Mouse (Mus musculus) cerebellum, postnatal 14 days (tissue): ENCODE measurements at regions not wholly inside any gene's neighbourhood (a gene's known extent, or its start where the extent isn't known, plus 50 kb on each side); places are given as distances from the start of the nearest gene placed in this dataset.

Experiments used
- DNase-seq, 2 experiments: peaks; one replicate each; pipeline ENCODE4 v3.0.0; 2021; ENCODE audit warnings: mixed read lengths in 2 of 2

DNA sequence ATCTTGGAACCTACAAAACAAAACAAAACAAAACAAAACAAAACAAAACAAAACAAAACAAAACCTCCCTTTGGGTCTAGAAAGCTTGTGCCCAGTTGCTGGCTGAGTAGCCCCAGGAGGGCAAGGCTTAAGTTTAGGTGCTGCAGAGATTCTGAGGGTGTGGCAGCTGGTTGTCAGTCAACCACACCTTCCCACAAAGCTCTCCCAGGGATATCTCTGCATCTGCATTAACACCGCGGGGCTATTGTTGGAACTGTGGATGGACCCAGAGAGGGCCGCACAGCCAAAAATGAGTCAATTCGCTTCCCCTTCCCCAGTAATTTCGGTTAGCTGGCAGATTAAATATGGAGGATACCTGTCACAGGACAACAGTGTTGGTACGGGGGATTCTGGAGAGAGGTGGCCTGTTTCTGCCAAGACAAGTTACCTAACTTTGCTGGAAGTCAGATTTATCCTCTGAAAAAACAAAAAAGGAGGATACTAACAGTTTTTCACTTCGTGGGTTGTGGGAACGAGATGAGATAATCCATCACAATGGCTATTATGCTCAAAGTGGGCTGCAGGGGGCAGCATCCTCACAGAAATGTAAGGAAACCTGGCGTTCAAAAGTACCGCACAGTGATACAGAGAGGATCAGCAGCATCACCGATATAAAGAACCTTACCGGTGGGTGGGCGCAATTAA, 96.7 kb downstream of the 1500009L16Rik start:
- peak; percentile 91 to 92 for DNase-seq

DNA sequence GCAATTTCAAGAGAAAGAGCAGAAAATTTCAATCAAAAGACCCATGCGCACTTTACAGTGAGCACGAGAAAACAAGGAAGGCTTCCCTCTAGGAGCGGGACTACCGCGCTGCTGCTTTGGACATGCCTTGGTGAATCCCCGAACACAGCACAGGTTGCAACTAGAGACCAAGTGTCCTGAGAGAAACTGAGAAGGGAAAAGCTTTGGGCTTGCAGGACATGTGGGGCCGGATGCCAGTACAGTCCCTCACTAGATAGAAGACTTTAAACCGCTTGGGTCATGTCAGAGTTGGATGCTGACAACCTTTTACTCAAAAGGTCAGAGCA, 97.2 kb downstream of the 1500009L16Rik start:
- DNase-seq, result no peak

DNA sequence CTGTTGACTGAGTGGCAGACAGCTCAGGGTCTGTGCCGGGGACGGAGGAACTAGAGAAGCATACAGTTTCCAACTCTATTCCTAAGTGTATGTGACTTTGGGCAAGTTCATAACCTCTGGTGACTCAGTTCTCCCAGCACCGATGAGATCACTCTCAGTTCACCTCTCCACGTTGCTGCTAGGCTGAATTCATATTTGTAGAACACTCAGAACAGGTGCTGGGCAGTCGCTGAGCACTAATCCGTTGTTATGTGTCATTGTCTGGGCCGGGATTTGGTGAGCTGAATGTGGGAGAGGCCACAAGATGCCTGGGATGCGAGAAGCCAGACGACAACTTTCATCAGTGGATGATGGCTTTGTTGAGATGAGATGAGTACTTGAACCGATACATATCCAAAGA, 98.4 kb downstream of the 1500009L16Rik start:
- no peak for DNase-seq

DNA sequence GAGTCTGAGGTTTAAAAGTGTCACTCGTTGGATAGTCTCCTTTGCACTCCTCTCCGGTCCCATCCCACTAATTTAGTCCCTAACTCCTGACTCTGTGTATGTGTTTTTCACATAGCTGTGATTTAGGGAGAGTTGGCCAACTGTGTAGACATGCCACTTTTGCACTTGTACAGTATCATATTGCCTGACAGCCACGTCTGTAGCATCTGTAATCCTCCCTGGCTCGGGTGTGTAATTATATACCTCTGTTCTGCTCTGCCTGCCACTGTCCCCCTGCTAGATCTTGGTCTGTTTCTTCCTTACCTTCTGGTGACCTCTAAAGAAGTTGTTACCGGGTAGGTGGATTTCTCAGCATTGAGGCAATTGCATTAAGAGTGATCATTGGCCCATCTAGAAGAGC, 103.4 kb downstream of the 1500009L16Rik start:
- no peak for DNase-seq

DNA sequence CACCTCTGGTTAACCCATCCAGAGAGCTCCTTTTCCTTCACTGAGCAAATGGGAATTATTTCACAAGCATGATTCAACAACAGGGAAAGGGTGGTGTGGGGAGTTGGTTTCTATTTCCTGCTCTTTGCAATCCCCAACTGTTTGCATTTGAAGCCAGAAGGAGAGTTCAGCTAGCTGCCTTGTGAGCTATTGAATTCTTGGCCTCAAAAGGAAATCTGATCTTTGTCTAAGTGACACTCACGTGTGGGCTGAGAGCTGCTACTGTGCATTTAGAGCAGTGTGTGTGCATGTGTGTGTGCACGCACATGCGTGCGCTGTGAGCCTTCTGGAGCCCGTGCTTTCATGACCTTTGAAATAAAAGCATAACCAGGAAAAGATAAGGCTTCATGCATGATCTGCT, 113.7 kb downstream of the 1500009L16Rik start:
- no peak for DNase-seq

DNA sequence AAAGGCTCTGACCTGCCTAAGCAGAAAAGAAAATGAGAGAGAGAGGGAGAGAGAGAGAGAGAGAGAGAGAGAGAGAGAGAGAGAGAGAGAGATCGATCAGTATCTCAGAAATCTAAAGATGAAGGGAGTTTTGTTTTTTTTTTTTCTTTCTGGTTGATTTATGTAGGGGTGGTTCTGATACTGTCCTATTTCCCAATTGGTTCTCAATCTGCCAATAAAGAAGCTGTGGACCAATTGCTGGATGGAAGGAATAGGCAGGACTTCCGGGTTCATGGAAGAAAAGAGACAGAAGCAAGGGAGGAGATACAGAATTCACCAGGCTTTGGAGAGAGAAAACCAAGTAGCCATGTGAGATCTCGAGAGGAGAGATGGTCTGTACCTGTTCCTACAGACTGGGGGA, 117.6 kb downstream of the 1500009L16Rik start:
- DNase-seq, result no peak

DNA sequence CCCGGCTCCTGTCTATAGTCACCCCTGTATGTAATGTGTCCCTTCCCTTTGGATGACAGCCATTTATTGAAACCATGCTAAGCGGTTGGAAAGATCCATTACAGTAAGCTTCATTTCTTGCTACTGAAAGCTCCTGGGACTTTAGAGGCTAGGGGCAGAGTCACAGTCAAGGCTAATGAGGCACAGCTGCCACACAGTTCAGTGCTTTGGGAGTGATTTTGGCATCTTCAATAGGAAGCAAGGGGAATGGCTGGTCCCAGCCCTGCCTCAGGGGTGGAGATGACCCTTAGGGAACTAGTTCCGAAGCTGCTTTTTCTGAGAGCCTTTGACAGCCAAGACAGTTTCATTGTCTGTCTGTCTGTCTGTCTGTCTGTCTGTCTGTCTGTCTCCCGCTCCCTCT, 128.2 kb downstream of the 1500009L16Rik start:
- no peak for DNase-seq

DNA sequence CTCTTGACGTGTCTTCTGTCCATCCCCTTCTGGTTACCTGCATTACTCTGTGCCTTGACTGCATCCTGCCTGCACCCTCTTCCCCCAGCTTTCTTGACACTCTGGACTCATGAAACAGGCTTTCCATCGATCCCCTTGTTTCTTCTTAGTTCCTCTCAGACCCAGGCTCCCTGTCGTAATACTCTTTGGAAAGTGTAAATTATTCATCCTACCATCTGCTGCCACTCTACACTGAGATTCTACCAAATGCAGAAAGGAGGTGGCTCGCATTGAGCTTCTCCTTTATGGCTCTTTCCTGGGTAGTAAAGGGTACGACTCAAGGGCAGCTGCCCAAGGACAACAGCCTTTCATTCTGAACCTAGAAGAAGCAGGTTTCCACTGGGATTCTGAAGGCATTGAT, 129.5 kb downstream of the 1500009L16Rik start:
- DNase-seq, result no peak

DNA sequence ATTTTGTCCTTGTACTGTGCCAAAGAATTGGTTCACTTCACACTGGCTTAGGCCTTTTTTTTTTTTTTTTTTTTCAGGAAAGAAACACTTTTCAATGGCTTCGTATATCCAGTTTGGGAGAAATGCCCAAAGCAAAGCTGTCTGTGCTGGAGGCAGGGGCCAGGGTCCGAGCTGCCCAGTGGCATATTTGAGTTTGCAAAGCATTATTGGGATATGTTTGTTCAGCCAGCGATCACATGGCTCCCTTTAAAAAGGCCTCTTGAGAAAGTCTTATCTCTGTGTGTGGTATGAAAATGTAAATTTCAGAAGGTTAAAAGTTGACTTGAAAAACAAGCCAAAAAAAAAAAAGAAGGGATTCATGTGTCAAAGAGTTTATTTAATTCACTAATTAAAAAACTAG, 130.1 kb downstream of the 1500009L16Rik start:
- DNase-seq, result no peak

DNA sequence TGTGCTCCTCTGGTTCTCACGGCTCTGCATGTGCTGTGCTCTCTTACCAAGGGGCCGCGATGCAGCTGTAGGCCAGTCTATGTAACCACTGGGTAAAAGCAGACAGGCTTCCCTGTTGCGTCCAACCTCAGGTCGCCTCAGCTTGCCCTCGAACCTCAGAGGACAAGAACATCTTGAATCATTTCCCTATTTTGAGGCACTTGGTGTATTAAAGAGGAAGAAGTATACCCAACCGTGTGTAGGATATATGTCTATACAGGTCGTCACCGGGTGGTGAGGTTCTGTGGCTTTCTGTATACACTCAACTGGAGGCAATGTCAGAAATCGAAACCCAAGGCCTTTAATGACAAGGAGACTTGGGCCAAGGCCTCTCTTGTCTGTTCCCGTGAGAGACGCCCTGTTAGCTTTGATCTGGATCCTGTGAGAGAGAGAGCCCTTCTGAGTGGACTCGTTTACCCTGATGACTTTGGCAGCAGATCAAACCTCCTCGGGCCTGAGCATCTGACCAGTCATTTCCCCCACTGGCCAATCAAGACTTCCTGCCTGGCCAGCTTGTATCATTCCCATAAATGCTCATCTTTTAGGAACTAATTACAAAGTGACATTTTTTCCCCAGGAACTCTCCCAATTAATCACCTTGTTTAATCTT, 135.3 kb downstream of the 1500009L16Rik start:
- peak; percentile 37 to 42 for DNase-seq

DNA sequence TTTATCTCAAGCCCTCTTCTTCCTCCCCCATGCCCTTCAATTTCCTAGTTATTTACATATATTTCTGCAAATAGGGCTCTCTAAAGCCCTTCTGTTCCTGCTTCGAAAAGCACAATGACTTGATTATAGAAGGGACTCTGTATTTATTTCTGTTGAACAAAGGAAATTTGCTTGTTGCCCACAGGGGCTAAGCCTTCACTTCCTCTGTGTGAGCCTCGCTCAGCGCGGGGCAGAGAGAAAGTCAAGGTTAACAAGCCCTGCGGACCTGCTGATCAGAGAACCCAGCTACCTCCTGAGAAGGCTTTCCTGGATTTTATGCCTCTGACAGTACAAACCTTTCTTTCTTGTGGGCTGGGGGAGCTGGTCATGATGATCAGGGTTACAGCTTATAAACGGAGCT, 136.0 kb downstream of the 1500009L16Rik start:
- DNase-seq, result no peak

DNA sequence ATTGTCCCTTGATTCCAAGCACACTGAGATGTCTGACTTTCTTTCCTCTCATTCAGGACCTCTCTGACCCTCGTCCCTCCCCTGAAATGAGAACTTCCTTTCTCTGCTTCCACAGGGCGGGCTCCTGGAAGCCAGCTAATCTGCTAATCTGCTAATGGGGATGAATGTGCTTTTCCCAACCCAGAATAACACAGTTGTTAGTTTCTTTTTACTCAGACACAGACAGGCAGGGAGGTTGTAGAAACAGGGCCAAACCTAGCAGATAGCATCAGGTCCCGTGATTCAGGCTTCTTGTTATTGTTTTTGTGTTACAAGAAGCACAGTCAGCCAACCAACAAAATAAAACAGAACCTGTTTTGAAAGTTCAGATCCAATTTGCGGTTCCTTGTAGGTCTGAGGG, 137.0 kb downstream of the 1500009L16Rik start:
- no peak for DNase-seq

DNA sequence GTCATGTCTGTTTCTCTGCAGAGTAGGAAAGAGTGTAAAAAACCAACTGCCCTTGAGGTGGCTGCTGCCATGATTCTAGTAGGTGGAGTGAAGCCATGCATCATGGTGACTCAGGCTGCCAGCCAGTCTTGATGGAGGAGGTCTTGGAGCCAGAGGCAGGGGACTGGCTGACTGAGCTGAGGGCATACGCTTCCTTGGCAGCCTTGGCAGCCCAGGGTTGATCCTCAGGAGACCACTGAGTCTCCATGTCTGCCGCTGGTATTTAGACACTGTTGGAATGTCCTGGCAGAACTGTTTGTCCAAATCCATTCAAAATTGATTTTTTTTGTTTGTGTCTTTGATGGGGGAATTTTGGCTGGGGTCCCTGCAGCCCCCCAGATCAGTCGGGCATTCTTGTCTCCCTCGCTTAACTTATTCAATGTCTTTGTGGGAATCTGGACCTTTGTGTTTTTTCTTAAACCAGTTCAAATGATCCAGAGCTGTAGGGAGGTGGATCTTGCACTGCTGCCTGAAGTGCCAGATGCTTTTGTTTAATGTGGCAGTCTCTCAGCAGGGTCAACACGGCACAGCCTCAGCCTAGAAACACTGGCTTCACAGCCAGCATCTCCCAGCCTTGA, 139.0 kb downstream of the 1500009L16Rik start:
- DNase-seq, result peak; percentile 30 to 31

DNA sequence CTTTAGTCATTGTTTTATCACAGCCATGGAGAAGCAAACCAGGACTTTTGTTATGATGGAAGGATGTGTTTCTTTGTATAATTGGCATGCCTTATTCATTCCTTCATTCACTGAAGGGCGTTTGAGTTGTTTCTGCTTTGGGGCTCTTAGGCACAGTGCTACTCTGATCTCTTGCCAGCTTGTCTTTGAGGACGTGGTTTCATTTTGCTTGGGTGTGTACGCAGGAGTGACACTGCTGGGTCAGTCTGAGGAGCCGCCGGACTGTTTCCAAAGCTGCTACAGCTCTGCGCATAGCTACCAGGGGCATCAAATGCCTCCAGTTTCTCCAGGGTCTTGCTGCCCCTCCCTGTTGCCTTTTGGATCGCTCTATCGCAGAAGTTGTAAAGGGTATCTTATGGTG, 141.9 kb downstream of the 1500009L16Rik start:
- DNase-seq, result no peak

DNA sequence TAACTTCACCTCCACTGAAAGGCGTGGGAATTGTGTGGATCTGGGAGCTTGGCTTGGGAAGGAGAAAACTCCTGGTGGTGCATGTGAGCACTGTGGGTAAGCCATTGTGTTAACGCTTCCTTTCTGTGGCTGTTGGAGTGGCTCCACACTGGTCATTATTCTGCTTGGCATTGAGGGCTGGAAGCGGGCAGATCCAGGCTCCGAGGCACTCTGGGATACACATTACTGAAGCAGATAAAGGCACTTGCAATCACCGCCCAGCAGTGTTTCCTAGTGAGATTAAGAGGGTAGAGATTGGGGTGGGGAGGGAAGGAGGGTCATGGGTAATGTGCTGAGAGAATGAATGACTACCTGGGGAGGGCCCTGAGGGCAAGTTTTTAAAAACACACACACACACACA, 143.3 kb downstream of the 1500009L16Rik start:
- DNase-seq, result no peak

DNA sequence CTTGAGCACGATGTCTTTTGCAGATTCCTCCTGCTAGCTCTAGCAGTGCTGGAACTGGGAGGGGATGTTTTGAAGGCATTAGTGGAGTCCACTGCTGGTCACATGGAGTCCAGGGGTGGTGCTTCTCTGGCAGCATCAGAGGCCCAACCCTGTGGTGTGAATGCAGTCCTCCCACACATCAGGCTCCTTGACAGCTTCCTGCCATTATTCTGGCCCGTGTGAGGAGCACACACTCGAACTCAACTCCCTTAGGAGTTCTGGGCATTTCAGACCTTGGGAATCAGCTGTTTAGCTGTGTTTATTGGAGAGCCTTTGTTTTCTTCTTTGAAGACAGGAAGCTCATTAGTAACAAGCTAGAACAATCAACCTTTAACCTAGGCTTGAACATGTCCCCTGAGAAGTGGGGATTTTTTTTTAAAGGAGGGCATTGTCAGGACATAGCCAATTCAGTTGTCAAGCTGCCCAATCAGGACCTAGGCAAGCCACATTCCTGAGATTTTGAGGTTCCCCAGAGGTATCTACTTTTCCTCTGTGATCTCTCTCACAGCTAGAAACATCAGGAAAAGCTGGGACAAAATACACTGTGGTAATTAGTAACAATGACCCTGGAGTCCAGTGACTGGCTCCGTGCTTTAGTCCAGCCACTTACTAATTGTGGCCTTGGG, 149.2 kb downstream of the 1500009L16Rik start:
- DNase-seq, result no peak

DNA sequence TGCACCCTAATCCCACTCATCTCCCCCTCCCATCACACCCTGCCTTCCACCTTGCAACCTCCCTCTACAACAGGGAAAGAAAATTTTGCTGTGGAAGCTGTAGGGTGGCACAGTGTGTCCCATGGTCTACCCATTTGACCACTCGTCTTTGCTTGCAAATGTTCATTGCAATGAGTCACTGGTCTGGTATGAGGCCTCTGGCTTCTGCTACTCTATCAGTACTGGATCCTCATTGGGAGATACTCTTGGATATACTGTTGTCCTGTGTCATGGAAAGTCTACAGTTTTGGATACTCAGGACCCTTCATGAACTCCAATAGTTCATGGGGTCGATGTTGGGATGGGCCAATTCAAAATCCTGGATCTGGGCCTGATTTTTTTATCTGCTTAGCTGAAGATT, 156.1 kb downstream of the 1500009L16Rik start:
- DNase-seq, result no peak

DNA sequence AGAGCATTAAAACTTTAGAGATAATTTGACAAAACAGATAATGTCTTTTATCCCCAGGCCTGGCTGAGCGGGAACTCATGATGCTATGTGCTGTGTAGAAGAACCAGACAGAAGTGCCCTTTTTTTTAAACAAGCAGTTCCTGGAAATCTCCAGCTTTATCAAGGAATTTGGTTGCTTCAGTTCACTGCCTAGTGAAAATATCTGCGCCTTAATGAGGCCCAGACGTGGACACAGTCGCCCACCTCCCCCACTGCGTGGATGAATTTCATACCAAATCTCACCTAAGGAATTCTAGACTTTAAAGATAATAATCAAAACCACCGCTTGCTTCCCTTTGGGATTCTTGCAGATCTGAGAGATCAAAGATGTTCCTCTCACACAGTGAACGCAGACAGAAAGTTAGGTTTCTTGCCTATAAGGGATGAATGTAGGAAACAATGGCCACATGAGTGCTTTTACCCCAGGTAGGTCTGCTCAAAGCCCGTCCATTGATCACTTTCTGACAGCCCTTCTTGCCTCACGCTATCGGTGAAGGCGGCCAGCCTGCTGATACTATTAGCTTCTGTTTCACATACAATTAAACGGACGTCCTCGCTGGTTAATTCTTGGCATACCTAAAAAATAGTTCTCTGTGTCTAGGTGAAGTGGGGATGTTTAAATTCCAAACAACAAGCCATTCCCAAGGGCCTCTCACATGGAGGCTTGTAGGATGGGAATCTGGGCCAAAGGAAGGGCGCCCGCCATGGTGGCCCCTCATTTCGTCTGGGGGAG, 159.6 kb downstream of the 1500009L16Rik start:
- no peak for DNase-seq

DNA sequence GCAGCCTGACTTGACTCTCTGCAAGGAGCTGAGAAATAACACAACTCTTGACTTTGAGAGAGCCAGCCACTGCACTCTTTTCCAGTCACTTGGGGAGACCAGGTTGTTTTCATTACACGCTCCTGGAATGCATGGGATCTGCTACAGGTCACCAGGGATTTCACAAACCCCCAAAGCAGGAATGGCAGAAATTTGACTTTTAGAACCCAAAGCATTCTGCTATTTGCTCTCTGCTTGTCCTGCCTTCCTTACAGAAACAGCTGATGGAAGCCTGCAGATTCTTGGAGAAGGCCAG, 160.2 kb downstream of the 1500009L16Rik start:
- DNase-seq, result no peak

DNA sequence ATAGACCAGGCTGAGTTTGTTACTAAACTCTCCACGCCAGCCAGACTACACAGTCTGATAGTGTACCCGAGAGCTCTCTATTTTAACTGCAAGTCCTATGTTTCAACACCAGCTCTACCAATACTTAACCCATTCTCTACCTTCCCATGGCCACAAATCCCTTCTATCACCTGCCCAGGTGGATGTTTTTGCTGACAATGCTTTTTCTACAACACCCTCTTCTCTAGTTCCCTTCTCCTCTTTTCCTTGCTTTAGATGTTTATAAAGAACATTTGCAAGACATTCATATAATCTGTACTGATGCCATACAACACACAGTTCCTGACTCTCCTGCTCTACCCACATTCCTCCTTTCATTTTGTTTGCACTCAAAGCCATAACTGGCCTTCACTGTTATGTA, 161.9 kb downstream of the 1500009L16Rik start:
- DNase-seq, result no peak

DNA sequence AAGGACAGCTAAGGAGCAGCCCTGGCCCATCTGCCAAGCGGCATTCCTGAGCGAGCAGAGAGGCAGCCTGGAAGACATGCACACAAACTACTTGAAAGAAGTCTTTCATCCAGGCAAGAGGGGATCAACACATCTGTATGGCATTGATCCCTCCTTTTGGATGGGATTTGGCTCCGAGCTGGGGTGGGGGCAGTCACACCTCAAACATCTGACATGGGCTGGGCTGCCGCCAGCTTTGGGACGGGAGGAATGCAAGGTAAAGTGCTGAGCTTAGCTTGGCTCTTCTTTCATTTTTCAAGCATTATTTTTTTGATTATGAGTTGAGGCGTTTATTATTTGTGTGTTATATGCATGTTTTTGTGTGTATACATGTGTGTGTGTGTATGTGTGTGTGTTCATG, 165.9 kb downstream of the 1500009L16Rik start:
- DNase-seq, result no peak

DNA sequence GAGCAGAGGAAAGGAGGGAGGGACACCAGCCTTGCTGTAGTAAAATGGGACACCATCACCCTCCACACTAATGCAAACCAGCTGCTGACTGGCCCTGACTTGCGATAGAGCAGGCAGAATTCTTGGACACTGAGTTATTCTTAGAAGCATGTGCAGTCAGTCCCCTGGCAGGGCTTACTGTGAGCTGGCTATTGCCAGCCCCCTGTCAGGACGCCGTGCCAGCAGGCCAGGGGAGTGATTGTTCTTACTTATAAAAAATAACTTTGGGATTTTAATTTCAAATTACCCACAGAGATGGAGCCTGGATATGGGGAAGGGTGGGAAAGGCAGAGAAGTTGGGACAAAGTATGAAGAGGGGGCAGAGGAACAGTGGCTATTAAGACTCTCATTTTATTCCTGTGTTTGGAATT, 173.1 kb downstream of the 1500009L16Rik start:
- peak in 1 of 2 experiments; percentile 7 for DNase-seq

DNA sequence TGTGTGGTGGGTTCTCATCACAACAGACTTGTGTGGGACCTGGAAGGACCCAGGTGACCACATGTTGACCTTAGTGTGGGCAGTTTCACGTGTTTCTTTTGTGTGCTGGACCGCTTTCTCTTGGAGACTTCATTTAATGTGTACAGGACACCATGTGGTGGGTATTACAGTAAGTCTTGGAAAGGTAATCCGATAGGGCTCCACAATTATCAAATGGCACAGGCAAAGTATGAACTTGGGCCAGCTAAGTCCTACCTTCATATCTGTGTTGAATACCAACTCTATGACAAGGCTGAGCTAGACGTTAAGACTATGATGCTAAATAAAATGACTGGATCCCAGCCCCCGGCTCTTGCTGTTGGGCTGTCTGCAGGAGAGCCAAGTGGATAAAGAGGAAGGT, 173.5 kb downstream of the 1500009L16Rik start:
- DNase-seq, result no peak
